Mouse (Mus musculus) hindbrain, embryonic 10.5 days (tissue): ENCODE data around the gene Vmn1r212. TPM values are rescaled to one million over a fixed set of nuclear protein-coding genes. Genes with fewer than 3 reads are reported as not detected.
"Not testable (repeated sequence)": the region's sequence is repeated elsewhere in the genome, so short reads cannot be mapped to it uniquely, and the experiment has no call there.

ENCODE experiments used
- DNase-seq: peaks from one replicate; pipeline ENCODE4 v3.0.0-alpha.2; 2017; ENCODE audit warnings: low spot score
- H3K27ac ChIP-seq: fragments of 300-500 bp; sonication (generic); 2 replicates; pipeline ENCODE4 v1.5.1; 2016; ENCODE audit warnings: mild to moderate bottlenecking, moderate library complexity
- H3K27me3 ChIP-seq: fragments of 300-500 bp; sonication (generic); 2 replicates; pipeline ENCODE4 v1.6.1; 2016; ENCODE audit warnings: mild to moderate bottlenecking; ENCODE audit not compliant: poor library complexity, insufficient read depth, severe bottlenecking
- H3K36me3 ChIP-seq: fragments of 300-500 bp; sonication (generic); 2 replicates; pipeline ENCODE4 v1.6.1; 2016; ENCODE audit warnings: mild to moderate bottlenecking, moderate library complexity
- H3K4me1 ChIP-seq: fragments of 300-500 bp; sonication (generic); replicated peaks from 2 replicates; pipeline ENCODE4 v1.6.1; 2016; ENCODE audit warnings: mild to moderate bottlenecking
- H3K4me3 ChIP-seq: fragments of 300-500 bp; sonication (generic); 2 replicates; pipeline ENCODE4 v1.5.1; 2016; ENCODE audit warnings: mild to moderate bottlenecking, moderate library complexity
- H3K9me3 ChIP-seq: fragments of 300-500 bp; sonication (generic); 2 replicates; pipeline ENCODE4 v1.6.1; 2016; ENCODE audit warnings: mild to moderate bottlenecking, moderate library complexity
- WGBS: fragments of 180-500 bp; shearing (Covaris S2); methylation state at CpG from one replicate; pipeline ENCODE4 v1.1.7; 2016; 5-methylcytosine and 5-hydroxymethylcytosine counted together
- polyA plus RNA-seq: library from polyadenylated mRNA; unstranded; fragments of >200 nt; fragmentation: Nextera tagmentation; extraction: Ambion mirVana; gene quantifications from 2 replicates; pipeline ENCODE4 v1.2.1, GENCODE M21; 2016

Gene Vmn1r212
- not detected in 2 replicates for polyA plus RNA-seq

DNA sequence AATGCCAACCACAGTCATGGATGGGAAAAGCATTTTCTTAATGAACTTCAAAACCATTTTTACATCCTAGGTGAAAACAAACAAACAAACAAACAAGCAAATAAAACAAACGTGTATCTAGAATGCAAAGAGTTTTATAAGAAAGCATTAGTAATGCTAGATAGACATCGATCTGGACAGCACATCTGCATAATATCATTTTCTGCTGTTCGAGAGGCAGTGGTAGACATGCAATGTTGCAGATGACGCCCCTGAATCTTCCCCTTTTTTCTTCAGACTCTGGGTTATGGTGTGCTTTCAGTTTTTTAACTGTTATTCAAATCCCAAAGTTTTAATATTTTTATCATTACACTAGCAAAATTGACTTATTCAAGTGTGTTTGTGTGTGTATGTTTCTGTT, at the start of gene Vmn1r212:
Vmn1r212 (minus strand) TSS at position 101 of the 400 bp plus-strand sequence.
- Histone ChIP-seq H3K27me3 (no peaks in the 10 kb centered on the region), H3K4me1 (no peaks in the 10 kb centered on the region), H3K9me3 (no peaks in the 10 kb centered on the region), H3K4me3 (no peak within 1 kb of the TSS), H3K36me3 (no peaks in the 10 kb centered on the region), H3K27ac (no peak within 1 kb of the TSS)
- WGBS: 88% methylated on average over 4 of the region's 4 CpGs
- DNase-seq: no peak

DNA sequence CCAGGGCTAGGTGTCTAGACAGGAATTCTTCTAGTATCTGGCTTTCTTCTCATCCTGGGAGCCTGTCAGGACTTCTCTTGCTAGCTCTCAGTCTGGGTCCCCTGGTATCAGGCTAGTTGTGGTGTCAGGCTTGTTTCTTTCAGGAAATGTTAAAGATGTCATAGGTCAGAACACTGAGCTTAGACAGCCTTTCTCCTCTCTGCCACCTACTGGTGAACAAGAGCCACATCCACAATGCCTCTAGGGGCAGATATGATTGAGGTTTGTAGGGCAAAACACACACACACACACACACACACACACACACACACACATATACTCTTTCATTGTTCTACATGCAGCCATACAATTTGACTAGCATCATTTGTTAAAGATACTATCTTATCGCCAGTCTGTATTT, 4.7 kb downstream of the Vmn1r212 start:
- Histone ChIP-seq H3K27me3 (no peaks in the 10 kb centered on the region), H3K9me3 (no peaks in the 10 kb centered on the region), H3K27ac (no peak overlapping the region), H3K4me1 (no peaks in the 10 kb centered on the region), H3K36me3 (no peaks in the 10 kb centered on the region), H3K4me3 (no peak overlapping the region)
- 94% methylated on average over 1 of the region's 1 CpGs for WGBS
- no peak for DNase-seq

GRCm38 (mm10) chr13:22857461-22857860, 26.5 kb downstream of the Vmn1r212 start, which contains the start of gene Vmn1r211:
Gene Vmn1r211 (minus strand): TSS chr13:22857561.
- Histone ChIP-seq H3K27me3 (no peaks in the 10 kb centered on the region), H3K4me3 (no peak within 1 kb of the TSS), H3K4me1 (no peaks in the 10 kb centered on the region), H3K36me3 (no peaks in the 10 kb centered on the region), H3K27ac (no peak within 1 kb of the TSS), H3K9me3 (no peaks in the 10 kb centered on the region)
- DNase-seq: no peak
- 71% methylated on average over 1 of the region's 1 CpGs for WGBS

DNA sequence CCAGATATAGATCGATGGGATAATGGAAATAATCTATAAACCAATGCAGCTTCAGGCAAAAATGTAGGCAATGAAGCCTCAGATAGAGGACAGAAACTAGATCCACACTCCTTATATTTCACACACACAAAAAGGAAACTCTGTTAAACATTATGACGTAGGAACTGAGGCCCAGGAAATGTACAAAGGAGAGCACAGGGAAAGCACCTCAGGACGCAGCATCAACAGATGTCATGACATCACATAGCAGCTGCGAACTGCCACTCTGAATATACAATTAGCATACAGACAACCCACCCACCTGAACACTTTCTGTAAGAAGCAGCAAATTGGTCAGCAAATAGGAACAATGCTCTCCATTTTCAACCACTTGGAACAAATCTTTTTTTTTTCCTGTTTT, 29.2 kb downstream of the Vmn1r212 start:
- Histone ChIP-seq H3K4me1 (no peaks in the 10 kb centered on the region), H3K27me3 (no peaks in the 10 kb centered on the region), H3K27ac (no peak overlapping the region), H3K4me3 (no peak overlapping the region), H3K36me3 (no peaks in the 10 kb centered on the region), H3K9me3 (no peaks in the 10 kb centered on the region)
- 76% methylated on average over 4 of the region's 4 CpGs for WGBS
- DNase-seq: no peak

- H3K4me1 ChIP-seq: no peaks in the 10 kb centered on the region
- no peaks in the 10 kb centered on the region for H3K27me3 ChIP-seq
- H3K4me3 ChIP-seq: no peak overlapping the region
- H3K9me3 ChIP-seq: no peaks in the 10 kb centered on the region
- H3K36me3 ChIP-seq: no peaks in the 10 kb centered on the region
- WGBS: 84% methylated on average over 1 of the region's 1 CpGs
- no peak overlapping the region for H3K27ac ChIP-seq
- DNase-seq: no peak
Observed at GRCm38 (mm10) chr13:22846798-22847197, 37.2 kb downstream of the Vmn1r212 start.

- not testable (repeated sequence) for H3K27me3 ChIP-seq, H3K4me1 ChIP-seq, H3K4me3 ChIP-seq, H3K9me3 ChIP-seq, H3K36me3 ChIP-seq, H3K27ac ChIP-seq, DNase-seq
- 45% methylated on average over 3 of the region's 3 CpGs for WGBS
Observed at GRCm38 (mm10) chr13:22844304-22844703, 39.7 kb downstream of the Vmn1r212 start.

Other genes starting within 250 kb of the Vmn1r212 start
- gene Vmn1r207-ps, start 154.6 kb downstream of the Vmn1r212 start, polyA plus RNA-seq: not detected in 2 replicates
- not detected in 2 replicates for gene Vmn1r208, start 106.8 kb downstream of the Vmn1r212 start, polyA plus RNA-seq
- not detected in 2 replicates for gene Vmn1r209, start 74.5 kb downstream of the Vmn1r212 start, polyA plus RNA-seq
- not detected in 2 replicates for gene Vmn1r210, start 52.9 kb downstream of the Vmn1r212 start, polyA plus RNA-seq
- not detected in 2 replicates for gene Vmn1r211, start 26.6 kb downstream of the Vmn1r212 start, polyA plus RNA-seq
- not detected in 2 replicates for gene Vmn1r213, start 123.5 kb upstream of the Vmn1r212 start, polyA plus RNA-seq
- not detected in 2 replicates for gene Vmn1r214, start 146.2 kb upstream of the Vmn1r212 start, polyA plus RNA-seq
- gene Vmn1r215, start 183.8 kb upstream of the Vmn1r212 start, polyA plus RNA-seq: not detected in 2 replicates
- gene Vmn1r217, start 234.0 kb upstream of the Vmn1r212 start, polyA plus RNA-seq: not detected in 2 replicates
- gene Vmn1r218, start 248.9 kb upstream of the Vmn1r212 start, polyA plus RNA-seq: not detected in 2 replicates